Mouse (Mus musculus) hindbrain, embryonic 14.5 days (tissue): ENCODE data around the gene Lrfn4. TPM values are rescaled to one million over a fixed set of nuclear protein-coding genes. Genes with fewer than 3 reads are reported as not detected.
"Not testable (repeated sequence)": the region's sequence is repeated elsewhere in the genome, so short reads cannot be mapped to it uniquely, and the experiment has no call there.

Experiments
- ATAC-seq: fragments of 200-750 bp; cut with Nextera tagmentation; 2 replicates; pipeline ENCODE4 v1.8.0; 2017; ENCODE audit warnings: moderate number of reproducible peaks, mild to moderate bottlenecking, moderate TSS enrichment, moderate library complexity; ENCODE audit not compliant: low FRiP score
- DNase-seq: peaks from one replicate; pipeline ENCODE4 v3.0.0-alpha.2; 2015; ENCODE audit warnings: low spot score
- H3K27ac ChIP-seq: fragments of 300-500 bp; sonication (generic); 2 replicates; pipeline ENCODE4 v1.5.1; 2014; ENCODE audit warnings: mild to moderate bottlenecking, moderate library complexity
- H3K27me3 ChIP-seq: fragments of 300-500 bp; sonication (generic); 2 replicates; pipeline ENCODE4 v1.6.1; 2014; ENCODE audit warnings: mild to moderate bottlenecking, low read length, mixed read lengths; ENCODE audit not compliant: control insufficient read depth, insufficient read depth
- H3K36me3 ChIP-seq: fragments of 300-500 bp; sonication (generic); replicated peaks from 2 replicates; pipeline ENCODE4 v1.6.1; 2014; ENCODE audit not compliant: control insufficient read depth, insufficient read depth
- H3K4me1 ChIP-seq: fragments of 300-500 bp; sonication (generic); replicated peaks from 2 replicates; pipeline ENCODE4 v1.6.1; 2014; ENCODE audit warnings: antibody characterized with exemption, low read length, mixed read lengths; ENCODE audit not compliant: control insufficient read depth, insufficient read depth
- H3K4me2 ChIP-seq: fragments of 300-500 bp; sonication (generic); replicated peaks from 2 replicates; pipeline ENCODE4 v1.6.1; 2014; ENCODE audit warnings: mild to moderate bottlenecking, moderate library complexity
- H3K4me3 ChIP-seq: fragments of 300-500 bp; sonication (generic); replicated peaks from 2 replicates; pipeline ENCODE4 v1.5.1; 2014; ENCODE audit warnings: mild to moderate bottlenecking, low read length
- H3K9ac ChIP-seq: fragments of 300-500 bp; sonication (generic); 2 replicates; pipeline ENCODE4 v1.6.1; 2014
- H3K9me3 ChIP-seq: fragments of 300-500 bp; sonication (generic); 2 replicates; pipeline ENCODE4 v1.6.1; 2016; ENCODE audit warnings: low read length; ENCODE audit not compliant: control insufficient read depth
- WGBS: fragments of 180-500 bp; shearing (Covaris S2); extraction: QIAGEN DNeasy Blood & Tissue Kit; methylation state at CpG from one replicate; pipeline ENCODE4 v1.1.7; 2014; 5-methylcytosine and 5-hydroxymethylcytosine counted together
- polyA plus RNA-seq: library from polyadenylated mRNA; unstranded; fragments of >200 nt; fragmentation: Nextera tagmentation; extraction: Ambion mirVana; gene quantifications from 2 replicates; pipeline ENCODE4 v1.2.1, GENCODE M21; 2014

The Lrfn4 gene
- polyA plus RNA-seq, 1 experiment from 2014 or later = 17.9 TPM

GRCm38 (mm10) chr19:4593792-4594522, 21.5 kb downstream of the Lrfn4 start:
- Histone ChIP-seq H3K4me2 (no peak overlapping the region), H3K9me3 (no peaks in the 10 kb centered on the region), H3K4me3 (no peak overlapping the region), H3K27ac (no peak overlapping the region), H3K4me1 (no peaks in the 10 kb centered on the region), H3K9ac (no peak overlapping the region), H3K36me3 (no peaks in the 10 kb centered on the region), H3K27me3 (no peaks in the 10 kb centered on the region)
- ATAC-seq = no peak
- DNase-seq = no peak
- WGBS = 56% methylated on average over 7 of the region's 7 CpGs

GRCm38 (mm10) chr19:4590025-4590424, 25.4 kb downstream of the Lrfn4 start:
- Histone ChIP-seq H3K4me2 (no peak overlapping the region), H3K27me3 (no peaks in the 10 kb centered on the region), H3K36me3 (no peaks in the 10 kb centered on the region), H3K9ac (no peak overlapping the region), H3K4me1 (no peaks in the 10 kb centered on the region), H3K27ac (no peak overlapping the region), H3K9me3 (no peaks in the 10 kb centered on the region), H3K4me3 (no peak overlapping the region)
- no peak for ATAC-seq
- DNase-seq = no peak
- WGBS = 93% methylated on average over 3 of the region's 3 CpGs

- ATAC-seq (no peak), DNase-seq (no peak)
- Histone ChIP-seq H3K27ac (no peak overlapping the region), H3K27me3 (no peaks in the 10 kb centered on the region), H3K36me3 (no peaks in the 10 kb centered on the region), H3K9me3 (no peaks in the 10 kb centered on the region), H3K9ac (no peak overlapping the region), H3K4me3 (no peak overlapping the region), H3K4me2 (no peak overlapping the region), H3K4me1 (no peaks in the 10 kb centered on the region)
- 64% methylated on average over 1 of the region's 1 CpGs for WGBS
Measured at GRCm38 (mm10) chr19:4589081-4589480, 26.4 kb downstream of the Lrfn4 start.

GRCm38 (mm10) chr19:4588430-4588829, 27.0 kb downstream of the Lrfn4 start:
- Histone ChIP-seq H3K4me3 (no peak overlapping the region), H3K9me3 (no peaks in the 10 kb centered on the region), H3K27ac (no peak overlapping the region), H3K9ac (no peak overlapping the region), H3K27me3 (no peaks in the 10 kb centered on the region), H3K36me3 (no peaks in the 10 kb centered on the region), H3K4me2 (no peak overlapping the region), H3K4me1 (no peaks in the 10 kb centered on the region)
- DNase-seq (no peak), ATAC-seq (no peak)
- 70% methylated on average over 3 of the region's 3 CpGs for WGBS

- Histone ChIP-seq H3K27me3 (no peaks in the 10 kb centered on the region), H3K4me3 (no peak overlapping the region), H3K4me1 (no peaks in the 10 kb centered on the region), H3K4me2 (no peak overlapping the region), H3K36me3 (no peaks in the 10 kb centered on the region), H3K9ac (no peak overlapping the region), H3K27ac (no peak overlapping the region), H3K9me3 (no peaks in the 10 kb centered on the region)
- DNase-seq = no peak
- WGBS = 65% methylated on average over 2 of the region's 2 CpGs
- ATAC-seq = no peak
Measured at GRCm38 (mm10) chr19:4587426-4587825, 28.0 kb downstream of the Lrfn4 start.

- ATAC-seq, H3K4me1 ChIP-seq, H3K4me2 ChIP-seq, H3K9ac ChIP-seq, H3K27me3 ChIP-seq, H3K27ac ChIP-seq, H3K4me3 ChIP-seq, H3K9me3 ChIP-seq, DNase-seq, H3K36me3 ChIP-seq: not testable (repeated sequence)
Measured at GRCm38 (mm10) chr19:4586783-4587182, 28.7 kb downstream of the Lrfn4 start.

- no peak overlapping the region for H3K4me2 ChIP-seq
- H3K4me1 ChIP-seq = no peaks in the 10 kb centered on the region
- 67% methylated on average over 2 of the region's 2 CpGs for WGBS
- no peak overlapping the region for H3K4me3 ChIP-seq
- no peak overlapping the region for H3K9ac ChIP-seq
- no peak for DNase-seq
- no peak for ATAC-seq
- no peaks in the 10 kb centered on the region for H3K9me3 ChIP-seq
- no peaks in the 10 kb centered on the region for H3K27me3 ChIP-seq
- no peaks in the 10 kb centered on the region for H3K36me3 ChIP-seq
- no peak overlapping the region for H3K27ac ChIP-seq
Measured at GRCm38 (mm10) chr19:4583856-4584255, 31.6 kb downstream of the Lrfn4 start.

GRCm38 (mm10) chr19:4579296-4579695, 36.2 kb downstream of the Lrfn4 start:
- H3K4me3 ChIP-seq = no peak overlapping the region
- H3K27ac ChIP-seq = no peak overlapping the region
- 86% methylated on average over 5 of the region's 5 CpGs for WGBS
- no peaks in the 10 kb centered on the region for H3K4me1 ChIP-seq
- no peaks in the 10 kb centered on the region for H3K27me3 ChIP-seq
- H3K9ac ChIP-seq = no peak overlapping the region
- no peak overlapping the region for H3K4me2 ChIP-seq
- no peak for DNase-seq
- H3K36me3 ChIP-seq = no peaks in the 10 kb centered on the region
- no peaks in the 10 kb centered on the region for H3K9me3 ChIP-seq
- ATAC-seq = no peak

GRCm38 (mm10) chr19:4578799-4579198, 36.7 kb downstream of the Lrfn4 start:
- no peak for DNase-seq
- WGBS = 75% methylated on average over 2 of the region's 2 CpGs
- no peaks in the 10 kb centered on the region for H3K36me3 ChIP-seq
- H3K27ac ChIP-seq = no peak overlapping the region
- H3K27me3 ChIP-seq = no peaks in the 10 kb centered on the region
- no peaks in the 10 kb centered on the region for H3K9me3 ChIP-seq
- no peak overlapping the region for H3K4me2 ChIP-seq
- no peaks in the 10 kb centered on the region for H3K4me1 ChIP-seq
- no peak overlapping the region for H3K4me3 ChIP-seq
- no peak overlapping the region for H3K9ac ChIP-seq
- ATAC-seq = no peak

GRCm38 (mm10) chr19:4573241-4573640, 42.2 kb downstream of the Lrfn4 start:
- Histone ChIP-seq H3K27me3 (no peaks in the 10 kb centered on the region), H3K36me3 (no peaks in the 10 kb centered on the region), H3K4me3 (no peak overlapping the region), H3K9me3 (no peaks in the 10 kb centered on the region), H3K9ac (no peak overlapping the region), H3K4me1 (no peaks in the 10 kb centered on the region), H3K4me2 (no peak overlapping the region), H3K27ac (no peak overlapping the region)
- no peak for ATAC-seq
- no peak for DNase-seq
- 85% methylated on average over 1 of the region's 1 CpGs for WGBS
